Mouse (Mus musculus): ENCODE measurements at regions not wholly inside any gene's neighbourhood (a gene's known extent, or its start where the extent isn't known, plus 50 kb on each side); places are given as distances from the start of the nearest gene placed in this dataset.

GRCm38 (mm10) chr3:156094990-156095389 is 466.6 kb upstream of the Negr1 start:
- ATAC-seq (ENCODE audit: low FRiP score, low TSS enrichment), result no peak
- Histone ChIP-seq H3K27ac (ENCODE audit: low read length) (no peak overlapping the region), H3K9ac (replicated peaks; ENCODE audit: low read length) (no peak overlapping the region), H3K9me3 (ENCODE audit: low read length) (no peaks in the 10 kb centered on the region), H3K4me2 (replicated peaks; ENCODE audit: low read depth, low read length) (no peak overlapping the region), H3K36me3 (ENCODE audit: insufficient read depth, low read length) (no peaks in the 10 kb centered on the region), H3K27me3 (ENCODE audit: insufficient read depth, low read length) (no peaks in the 10 kb centered on the region), H3K4me3 (ENCODE audit: low read length) (no peak overlapping the region), H3K4me1 (ENCODE audit: insufficient read depth, low read length) (no peaks in the 10 kb centered on the region)
- WGBS, result 54% methylated on average over 3 of the region's 3 CpGs

DNA sequence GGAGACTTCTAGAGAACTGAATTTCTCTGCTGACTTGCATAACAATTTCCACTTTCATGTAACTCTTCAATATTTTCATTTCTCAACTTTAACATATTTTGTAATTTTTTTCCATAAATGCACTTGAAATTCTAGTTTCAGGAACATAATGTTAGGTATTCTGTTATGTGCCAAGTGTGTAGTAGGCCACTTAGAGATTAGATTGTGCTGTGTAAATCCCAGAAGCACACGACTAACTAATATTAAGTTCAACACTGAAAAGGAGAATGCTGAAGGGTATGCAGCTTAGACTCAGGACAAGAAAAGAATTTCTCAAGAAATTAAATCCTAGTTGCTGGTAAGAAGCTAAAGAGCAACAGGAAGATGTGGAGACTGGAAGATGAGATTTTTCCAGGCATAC is 455.8 kb upstream of the Negr1 start:
- no peaks in the 10 kb centered on the region for H3K9me3 ChIP-seq (ENCODE audit: low read length)
- no peak for ATAC-seq (ENCODE audit: low FRiP score, low TSS enrichment)
- H3K4me1 ChIP-seq (ENCODE audit: insufficient read depth, low read length), result no peaks in the 10 kb centered on the region
- H3K27ac ChIP-seq (ENCODE audit: low read length), result no peak overlapping the region
- no peaks in the 10 kb centered on the region for H3K27me3 ChIP-seq (ENCODE audit: insufficient read depth, low read length)
- WGBS, result 85% methylated on average over 1 of the region's 1 CpGs
- H3K36me3 ChIP-seq (ENCODE audit: insufficient read depth, low read length), result no peaks in the 10 kb centered on the region
- no peak overlapping the region for H3K9ac ChIP-seq (replicated peaks; ENCODE audit: low read length)
- no peak overlapping the region for H3K4me2 ChIP-seq (replicated peaks; ENCODE audit: low read depth, low read length)
- no peak overlapping the region for H3K4me3 ChIP-seq (ENCODE audit: low read length)

DNA sequence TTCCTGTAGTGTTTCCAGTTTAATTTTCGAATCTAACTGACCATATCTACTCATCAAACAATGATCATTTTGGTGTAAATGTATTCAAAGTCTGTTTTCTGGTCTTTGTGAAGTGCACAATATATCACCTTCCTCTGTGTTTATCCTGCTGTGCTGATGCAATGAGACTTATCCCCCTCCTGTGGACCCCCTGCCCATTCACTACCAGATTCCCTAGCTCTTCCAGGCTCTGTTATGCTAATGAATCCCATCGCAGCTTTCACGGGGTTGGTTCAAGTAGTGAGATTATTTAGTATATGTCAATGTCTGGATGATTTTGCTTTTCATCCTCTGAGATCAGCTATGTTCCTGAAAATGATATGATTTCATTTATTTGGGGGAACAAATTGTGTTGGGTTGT is 441.3 kb upstream of the Negr1 start:
- ATAC-seq (ENCODE audit: low FRiP score, low TSS enrichment), result no peak
- 30% methylated on average over 3 of the region's 3 CpGs for WGBS
- Histone ChIP-seq H3K4me3 (ENCODE audit: low read length) (no peak overlapping the region), H3K4me1 (ENCODE audit: insufficient read depth, low read length) (no peaks in the 10 kb centered on the region), H3K9ac (replicated peaks; ENCODE audit: low read length) (no peak overlapping the region), H3K4me2 (replicated peaks; ENCODE audit: low read depth, low read length) (no peak overlapping the region), H3K9me3 (ENCODE audit: low read length) (no peaks in the 10 kb centered on the region), H3K27ac (ENCODE audit: low read length) (no peak overlapping the region), H3K36me3 (ENCODE audit: insufficient read depth, low read length) (no peaks in the 10 kb centered on the region), H3K27me3 (ENCODE audit: insufficient read depth, low read length) (no peaks in the 10 kb centered on the region)

DNA sequence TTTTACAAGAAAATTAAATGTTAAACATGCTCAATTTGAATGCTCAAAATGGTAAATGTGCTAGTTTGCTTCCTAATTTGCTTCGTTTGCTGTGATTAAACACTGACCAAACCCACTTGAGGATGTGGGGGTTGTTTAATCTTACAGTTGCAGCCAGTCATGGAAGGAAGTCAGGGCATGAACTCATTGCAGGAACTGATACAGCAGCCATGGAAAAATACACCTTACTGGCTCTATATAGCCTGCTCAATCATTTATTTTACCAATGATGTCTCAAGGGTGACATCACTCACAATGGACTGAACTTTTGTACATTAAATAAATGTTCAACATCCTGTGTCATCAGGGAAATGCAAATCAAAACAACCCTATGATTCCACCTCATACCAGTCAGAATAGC is 430.0 kb upstream of the Negr1 start:
- peak; percentile 39; the same call in 1 of the 2 replicates for ATAC-seq (ENCODE audit: low FRiP score, low TSS enrichment)
- no peak overlapping the region for H3K4me2 ChIP-seq (replicated peaks; ENCODE audit: low read depth, low read length)
- no peaks in the 10 kb centered on the region for H3K9me3 ChIP-seq (ENCODE audit: low read length)
- H3K4me3 ChIP-seq (ENCODE audit: low read length), result no peak overlapping the region
- 49% methylated on average over 1 of the region's 1 CpGs for WGBS
- no peak overlapping the region for H3K9ac ChIP-seq (replicated peaks; ENCODE audit: low read length)
- no peaks in the 10 kb centered on the region for H3K27me3 ChIP-seq (ENCODE audit: insufficient read depth, low read length)
- H3K27ac ChIP-seq (ENCODE audit: low read length), result no peak overlapping the region
- H3K4me1 ChIP-seq (ENCODE audit: insufficient read depth, low read length), result no peaks in the 10 kb centered on the region
- no peaks in the 10 kb centered on the region for H3K36me3 ChIP-seq (ENCODE audit: insufficient read depth, low read length)

DNA sequence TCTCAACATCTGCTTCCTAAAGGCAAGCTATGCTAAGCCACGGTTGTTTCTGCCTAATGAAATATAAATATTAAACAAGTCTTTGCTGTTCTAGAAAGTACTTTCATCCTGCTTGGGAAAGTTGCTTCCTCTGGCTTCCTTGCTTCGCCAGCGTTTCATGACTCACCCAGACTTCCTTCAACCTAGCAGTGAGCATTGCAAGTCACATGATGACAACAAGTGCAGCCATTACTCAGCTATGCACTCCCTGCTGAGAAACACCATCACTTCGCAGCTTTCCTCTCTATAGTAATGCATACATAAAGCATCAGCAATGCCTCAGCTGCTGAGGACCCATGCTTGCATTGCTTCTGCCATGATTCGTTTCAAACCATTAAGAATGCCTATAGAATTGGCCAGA is 420.2 kb upstream of the Negr1 start:
- no peak overlapping the region for H3K27ac ChIP-seq (ENCODE audit: low read length)
- no peaks in the 10 kb centered on the region for H3K27me3 ChIP-seq (ENCODE audit: insufficient read depth, low read length)
- no peak for ATAC-seq (ENCODE audit: low FRiP score, low TSS enrichment)
- no peaks in the 10 kb centered on the region for H3K9me3 ChIP-seq (ENCODE audit: low read length)
- no peaks in the 10 kb centered on the region for H3K36me3 ChIP-seq (ENCODE audit: insufficient read depth, low read length)
- no peaks in the 10 kb centered on the region for H3K4me1 ChIP-seq (ENCODE audit: insufficient read depth, low read length)
- H3K4me2 ChIP-seq (replicated peaks; ENCODE audit: low read depth, low read length), result no peak overlapping the region
- no peak overlapping the region for H3K4me3 ChIP-seq (ENCODE audit: low read length)
- H3K9ac ChIP-seq (replicated peaks; ENCODE audit: low read length), result no peak overlapping the region
- 72% methylated on average over 5 of the region's 5 CpGs for WGBS

DNA sequence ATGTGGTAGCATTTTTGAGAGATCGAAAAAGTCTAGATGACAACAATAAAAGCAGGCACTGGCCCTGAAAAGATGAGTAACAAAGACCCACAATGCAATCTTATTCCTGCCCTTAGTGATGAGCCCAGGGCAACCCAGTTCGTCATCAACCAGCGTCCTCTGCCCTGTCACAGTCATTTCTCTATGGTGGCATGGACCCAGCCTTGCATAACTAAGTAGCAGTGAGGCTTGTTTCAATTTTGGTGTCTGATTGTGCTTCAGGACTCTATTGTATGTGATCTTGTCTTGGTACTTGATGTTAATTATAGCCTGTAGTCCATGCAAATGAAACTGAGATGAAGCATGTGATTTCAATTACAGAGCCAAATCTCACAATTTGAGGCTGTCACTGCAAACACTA is 412.3 kb upstream of the Negr1 start:
- 75% methylated on average over 3 of the region's 3 CpGs for WGBS
- Histone ChIP-seq H3K9ac (replicated peaks; ENCODE audit: low read length) (no peak overlapping the region), H3K36me3 (ENCODE audit: insufficient read depth, low read length) (no peaks in the 10 kb centered on the region), H3K4me1 (ENCODE audit: insufficient read depth, low read length) (no peaks in the 10 kb centered on the region), H3K27ac (ENCODE audit: low read length) (no peak overlapping the region), H3K4me2 (replicated peaks; ENCODE audit: low read depth, low read length) (no peak overlapping the region), H3K27me3 (ENCODE audit: insufficient read depth, low read length) (no peaks in the 10 kb centered on the region), H3K9me3 (ENCODE audit: low read length) (no peaks in the 10 kb centered on the region), H3K4me3 (ENCODE audit: low read length) (no peak overlapping the region)
- ATAC-seq (ENCODE audit: low FRiP score, low TSS enrichment), result no peak

DNA sequence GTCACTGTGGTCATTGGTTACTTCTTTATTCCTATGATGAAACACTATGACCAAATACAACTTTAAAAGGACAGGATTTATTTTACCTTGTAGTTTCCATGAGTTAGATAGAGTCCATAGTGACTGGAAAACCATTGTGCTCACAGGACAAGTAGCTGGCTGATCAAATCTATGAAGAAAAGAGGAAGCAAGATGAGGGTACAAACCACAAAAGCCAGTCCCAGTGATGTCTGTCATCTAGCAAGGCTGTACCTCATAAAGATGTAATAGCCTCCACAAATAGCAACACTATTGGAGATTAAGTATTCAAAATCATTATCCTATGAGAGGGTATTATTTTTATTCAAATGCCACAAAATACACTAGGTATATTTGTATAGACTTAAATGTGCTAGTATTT is 391.5 kb upstream of the Negr1 start:
- Histone ChIP-seq H3K9ac (replicated peaks; ENCODE audit: low read length) (no peak overlapping the region), H3K4me3 (ENCODE audit: low read length) (no peak overlapping the region), H3K27ac (ENCODE audit: low read length) (no peak overlapping the region), H3K4me1 (ENCODE audit: insufficient read depth, low read length) (no peaks in the 10 kb centered on the region), H3K4me2 (replicated peaks; ENCODE audit: low read depth, low read length) (no peak overlapping the region), H3K9me3 (ENCODE audit: low read length) (no peaks in the 10 kb centered on the region), H3K27me3 (ENCODE audit: insufficient read depth, low read length) (no peaks in the 10 kb centered on the region), H3K36me3 (ENCODE audit: insufficient read depth, low read length) (no peaks in the 10 kb centered on the region)
- ATAC-seq (ENCODE audit: low FRiP score, low TSS enrichment), result no peak

DNA sequence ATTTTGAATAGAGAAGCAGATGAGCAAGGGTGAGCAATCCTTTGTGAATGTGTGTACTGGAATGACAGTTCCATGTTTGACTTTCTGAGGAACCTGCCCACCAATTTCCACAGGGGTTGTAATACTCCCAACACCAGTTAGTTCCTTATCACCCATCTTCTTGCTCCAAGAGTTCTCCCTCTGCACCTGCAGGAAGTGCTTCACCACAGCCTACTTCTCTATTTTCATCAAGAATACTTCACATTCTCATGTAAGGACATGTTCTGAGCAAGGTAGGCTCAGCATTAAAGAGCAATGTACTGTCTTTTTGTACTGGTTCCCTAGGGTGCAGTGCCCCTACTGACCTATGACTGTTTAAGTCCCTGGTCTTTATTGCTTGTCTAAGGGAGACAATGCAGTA is 362.9 kb upstream of the Negr1 start:
- Histone ChIP-seq H3K4me3 (ENCODE audit: low read length) (no peak overlapping the region), H3K9me3 (ENCODE audit: low read length) (no peaks in the 10 kb centered on the region), H3K27ac (ENCODE audit: low read length) (no peak overlapping the region), H3K27me3 (ENCODE audit: insufficient read depth, low read length) (no peaks in the 10 kb centered on the region), H3K9ac (replicated peaks; ENCODE audit: low read length) (no peak overlapping the region), H3K4me1 (ENCODE audit: insufficient read depth, low read length) (no peaks in the 10 kb centered on the region), H3K36me3 (ENCODE audit: insufficient read depth, low read length) (no peaks in the 10 kb centered on the region), H3K4me2 (replicated peaks; ENCODE audit: low read depth, low read length) (no peak overlapping the region)
- no peak for ATAC-seq (ENCODE audit: low FRiP score, low TSS enrichment)

- ATAC-seq (ENCODE audit: low FRiP score, low TSS enrichment), result no peak
- H3K9ac ChIP-seq (replicated peaks; ENCODE audit: low read length), result no peak overlapping the region
- no peak overlapping the region for H3K27ac ChIP-seq (ENCODE audit: low read length)
- H3K4me1 ChIP-seq (ENCODE audit: insufficient read depth, low read length), result no peaks in the 10 kb centered on the region
- no peak overlapping the region for H3K4me3 ChIP-seq (ENCODE audit: low read length)
- H3K9me3 ChIP-seq (ENCODE audit: low read length), result no peaks in the 10 kb centered on the region
- H3K27me3 ChIP-seq (ENCODE audit: insufficient read depth, low read length), result no peaks in the 10 kb centered on the region
- H3K4me2 ChIP-seq (replicated peaks; ENCODE audit: low read depth, low read length), result no peak overlapping the region
- H3K36me3 ChIP-seq (ENCODE audit: insufficient read depth, low read length), result no peaks in the 10 kb centered on the region
These were observed 361.7 kb upstream of the Negr1 start for GRCm38 (mm10) chr3:156199749-156200467.

GRCm38 (mm10) chr3:156205246-156205645 is 356.3 kb upstream of the Negr1 start:
- H3K4me2 ChIP-seq (replicated peaks; ENCODE audit: low read depth, low read length), result no peak overlapping the region
- no peaks in the 10 kb centered on the region for H3K36me3 ChIP-seq (ENCODE audit: insufficient read depth, low read length)
- H3K4me1 ChIP-seq (ENCODE audit: insufficient read depth, low read length), result no peaks in the 10 kb centered on the region
- ATAC-seq (ENCODE audit: low FRiP score, low TSS enrichment), result no peak
- 90% methylated on average over 3 of the region's 3 CpGs for WGBS
- no peak overlapping the region for H3K4me3 ChIP-seq (ENCODE audit: low read length)
- H3K9me3 ChIP-seq (ENCODE audit: low read length), result no peaks in the 10 kb centered on the region
- no peaks in the 10 kb centered on the region for H3K27me3 ChIP-seq (ENCODE audit: insufficient read depth, low read length)
- no peak overlapping the region for H3K9ac ChIP-seq (replicated peaks; ENCODE audit: low read length)
- H3K27ac ChIP-seq (ENCODE audit: low read length), result no peak overlapping the region
